Mouse (Mus musculus) CD4-positive, CD25-positive, alpha-beta regulatory T cell, adult 9 weeks (primary cell): ENCODE measurements around the gene Fam126b. TPM values are rescaled to one million over a fixed set of nuclear protein-coding genes. Genes with fewer than 3 reads are reported as not detected.

ENCODE experiments used
- polyA plus RNA-seq: library from polyadenylated mRNA; unstranded; fragments of 100-300 nt; shearing (Covaris generic); gene quantifications from one replicate; pipeline ENCODE4 v1.2.1, GENCODE M21; 2017

Fam126b gene
- polyA plus RNA-seq = 19.7 TPM

DNA sequence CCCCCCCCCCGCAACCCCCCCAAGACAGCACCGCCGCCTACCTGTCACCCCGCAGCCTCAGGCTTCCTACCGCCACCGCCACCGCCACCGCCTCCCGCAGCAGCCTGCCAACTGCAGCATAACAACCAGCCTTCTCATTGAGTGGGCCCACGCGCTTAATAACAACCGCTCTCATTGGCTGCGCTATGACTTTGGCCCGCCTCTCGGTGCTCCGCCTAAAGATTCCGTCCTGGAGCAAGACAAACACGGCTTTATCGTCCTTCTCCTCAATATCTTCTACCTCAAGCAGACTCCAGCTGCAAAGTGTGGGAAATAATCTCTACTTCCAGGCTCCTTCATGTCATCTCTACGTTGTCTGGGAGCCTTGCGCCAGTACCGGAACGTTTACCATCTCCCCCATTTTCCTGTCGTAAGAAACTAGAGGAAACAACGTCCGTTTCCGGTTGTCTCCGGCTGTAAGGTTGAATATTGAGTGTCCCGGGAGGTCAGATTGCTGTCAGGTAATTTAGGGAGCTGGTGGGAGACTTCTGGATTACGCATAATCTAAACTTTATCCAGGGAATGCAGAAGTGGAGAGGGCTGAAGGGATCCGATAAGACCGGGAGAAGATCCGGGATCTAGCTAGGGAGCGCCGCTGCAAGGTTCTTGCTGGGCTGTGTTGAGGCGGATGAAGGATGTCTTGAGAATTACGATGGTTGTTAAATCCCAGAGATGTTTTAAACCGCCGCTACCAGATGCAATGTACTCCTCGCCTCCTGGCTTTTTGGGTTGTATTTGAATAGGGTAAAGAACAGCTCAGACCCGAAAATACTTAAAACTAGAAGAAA lies at the start of gene Fam126b, which contains the start of gene Ndufb3:
TSS of gene Fam126b (minus strand) at position 153 of the 827 bp plus-strand sequence.
TSS of gene Ndufb3 (plus strand) at position 214 of the 827 bp plus-strand sequence.

GRCm38 (mm10) chr1:58504577-58505254 lies 81.4 kb downstream of the Fam126b start, which contains the start of gene Orc2:
Gene Orc2, minus strand, starts transcription at chr1:58505109.

Other genes starting within 250 kb of the Fam126b start
- gene Bzw1, start 193.4 kb downstream of the Fam126b start, polyA plus RNA-seq = 426 TPM
- gene Clk1, start 162.3 kb downstream of the Fam126b start, polyA plus RNA-seq = 441 TPM
- gene Nif3l1, start 141.2 kb downstream of the Fam126b start, polyA plus RNA-seq = 37.9 TPM
- gene Ppil3, start 140.8 kb downstream of the Fam126b start, polyA plus RNA-seq = 76.7 TPM
- gene Orc2, start 81.2 kb downstream of the Fam126b start, polyA plus RNA-seq = 29.3 TPM
- gene Ndufb3, start 61 bp upstream of the Fam126b start, polyA plus RNA-seq = 161 TPM
- not detected for gene Als2cr12, start 109.7 kb upstream of the Fam126b start, polyA plus RNA-seq
- 144 TPM for gene Cflar, start 125.2 kb upstream of the Fam126b start, polyA plus RNA-seq
- 302 TPM for gene Casp8, start 209.1 kb upstream of the Fam126b start, polyA plus RNA-seq